Mouse (Mus musculus) spleen, adult 12 weeks (tissue): ENCODE measurements around the gene Rpl7a.
A peak's percentile ranks its signal among the peaks of the same experiment; 100 is the strongest.

ENCODE experiments used
- DNase-seq: peaks from one replicate; pipeline ENCODE4 v3.0.0; 2022; ENCODE audit warnings: low spot score

The Rpl7a gene

GRCm38 (mm10) chr2:26914148-26914941 is 3.8 kb downstream of the Rpl7a start:
- DNase-seq, result no peak

DNA sequence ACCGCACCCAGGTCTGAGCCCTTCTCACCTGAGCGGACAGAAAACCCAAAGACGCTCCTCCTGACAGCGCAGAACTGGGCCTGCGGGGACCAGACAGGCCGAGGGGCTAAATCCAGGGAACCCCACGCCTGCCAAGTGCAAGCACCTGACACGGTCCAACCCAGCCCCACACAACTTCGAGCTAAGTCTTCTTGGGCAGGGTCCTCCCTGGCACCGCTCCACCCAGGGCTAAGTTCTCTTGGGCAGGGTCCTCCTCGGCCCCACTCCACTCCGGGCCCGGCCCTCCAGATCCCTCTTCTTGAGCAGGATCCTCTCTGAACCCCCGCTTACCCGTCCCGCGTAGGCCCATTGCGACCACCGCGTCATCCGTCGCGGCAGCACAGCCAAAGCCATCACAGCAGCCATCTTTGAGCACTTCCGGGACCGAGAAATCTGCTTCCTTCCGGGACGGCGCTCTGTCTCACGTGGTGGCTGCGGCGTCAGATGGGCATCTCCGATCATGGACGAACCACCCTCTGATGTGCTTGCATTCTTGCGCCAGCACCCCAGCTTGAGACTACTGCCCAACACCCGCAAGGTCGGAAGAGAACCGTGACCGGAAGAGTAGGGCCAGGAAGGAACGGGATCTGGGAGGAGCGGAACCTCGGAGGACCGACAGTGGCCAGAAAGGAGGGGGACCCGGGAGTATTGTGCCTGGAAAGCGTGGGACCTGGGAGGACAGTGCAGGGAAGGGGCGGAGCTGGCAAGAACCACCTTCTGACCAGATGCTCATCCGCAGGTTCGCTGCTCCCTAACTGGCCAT is 5.6 kb downstream of the Rpl7a start, which contains the start of the genes Surf2 and Surf1:
Gene Surf2 (plus strand): TSS at position 441 of the 802 bp plus-strand sequence.
Gene Surf1 (minus strand): TSS at position 604 of the 802 bp plus-strand sequence.
- peak; percentile 67 for DNase-seq

DNA sequence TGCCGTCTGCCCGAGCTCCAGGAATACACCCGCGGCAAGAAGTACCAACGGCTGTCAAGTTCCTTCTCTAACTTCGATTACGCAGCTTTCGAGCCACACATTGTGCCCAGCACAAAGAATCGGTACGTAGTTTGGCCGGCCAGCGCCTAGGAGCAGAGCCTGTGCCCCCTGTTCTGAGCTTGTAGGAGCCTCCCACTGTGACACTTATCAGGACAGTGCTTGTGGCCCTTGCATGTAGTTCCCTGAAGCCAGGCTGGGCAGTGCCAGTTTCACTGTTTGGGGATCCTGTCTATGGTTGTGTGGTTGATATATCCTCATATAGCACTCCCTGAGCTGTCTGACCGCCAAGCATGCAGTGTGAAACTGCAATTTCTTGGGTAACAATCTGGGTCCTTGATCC is 6.2 kb downstream of the Rpl7a start:
- no peak for DNase-seq

DNA sequence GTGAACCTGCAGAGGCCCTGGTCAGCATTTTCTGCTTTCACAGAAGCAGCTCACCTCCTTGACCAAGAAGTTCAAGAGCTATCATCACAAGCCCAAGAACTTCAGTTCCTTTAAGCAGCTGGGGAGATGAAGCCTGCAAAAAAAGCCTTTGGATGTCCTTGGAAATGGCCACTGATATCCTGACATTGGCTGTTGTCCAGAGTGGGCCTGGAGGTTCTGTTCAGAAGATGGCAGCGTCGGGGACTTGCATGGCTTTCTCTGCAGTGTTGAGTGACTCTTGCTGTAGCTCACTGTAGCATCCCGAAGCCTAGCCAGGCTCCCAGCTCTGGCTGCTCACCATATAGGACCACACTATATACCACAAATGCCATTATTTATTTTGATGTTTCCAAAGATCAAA is 9.1 kb downstream of the Rpl7a start:
- DNase-seq, result no peak

DNA sequence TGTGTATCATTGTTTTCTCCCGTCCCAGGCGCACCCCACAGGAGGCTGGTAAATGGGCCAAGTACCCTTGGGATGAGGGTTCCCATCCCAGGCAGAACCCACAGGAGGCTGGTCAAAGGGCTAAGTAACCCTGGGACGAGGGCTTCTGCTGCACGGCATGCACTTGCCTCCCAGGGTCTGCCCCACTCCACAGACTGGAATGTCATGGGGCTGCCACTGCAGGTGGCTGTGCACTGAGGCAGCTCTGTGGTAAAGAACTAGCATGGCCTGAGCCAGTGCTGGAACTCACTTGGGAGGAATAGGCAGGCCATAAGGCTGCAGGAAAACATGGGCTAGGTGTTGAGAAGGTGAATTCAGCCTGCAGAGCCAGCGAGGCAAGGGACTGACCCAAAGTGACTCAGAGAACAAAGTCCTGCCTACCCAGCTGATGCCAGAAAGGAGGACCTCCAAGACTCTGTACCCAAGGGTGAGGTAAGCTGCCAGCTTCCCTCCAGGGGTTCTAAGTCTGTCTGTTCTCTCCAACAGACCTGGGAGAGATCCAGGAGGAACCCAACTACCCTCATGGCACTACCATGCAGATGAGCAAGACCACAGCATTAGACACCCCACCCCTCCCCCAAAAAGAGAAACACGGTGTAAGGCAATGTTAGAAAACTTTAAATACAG is 9.8 kb downstream of the Rpl7a start:
- DNase-seq, result no peak

DNA sequence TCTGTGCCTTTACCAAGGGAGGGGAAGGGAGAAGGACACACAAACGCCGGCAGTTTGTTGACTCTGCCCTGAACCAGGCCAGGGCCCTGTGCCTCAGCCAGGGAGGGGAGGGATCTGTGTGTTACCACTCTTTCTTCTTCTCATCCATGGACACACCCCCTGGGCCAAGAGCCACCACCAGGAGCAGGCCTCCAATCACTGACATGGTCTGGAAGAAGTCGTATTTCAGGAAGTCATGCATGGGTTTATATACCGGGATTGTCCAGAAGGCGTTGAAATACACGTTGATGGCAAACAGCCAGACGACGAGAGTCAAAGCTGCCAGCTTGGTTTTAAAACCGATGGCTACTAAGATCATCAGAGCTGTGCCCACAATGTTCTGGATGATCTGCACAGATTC is 11.2 kb downstream of the Rpl7a start:
- DNase-seq, result no peak

GRCm38 (mm10) chr2:26927745-26928476 is 17.3 kb downstream of the Rpl7a start:
- DNase-seq, result no peak

DNA sequence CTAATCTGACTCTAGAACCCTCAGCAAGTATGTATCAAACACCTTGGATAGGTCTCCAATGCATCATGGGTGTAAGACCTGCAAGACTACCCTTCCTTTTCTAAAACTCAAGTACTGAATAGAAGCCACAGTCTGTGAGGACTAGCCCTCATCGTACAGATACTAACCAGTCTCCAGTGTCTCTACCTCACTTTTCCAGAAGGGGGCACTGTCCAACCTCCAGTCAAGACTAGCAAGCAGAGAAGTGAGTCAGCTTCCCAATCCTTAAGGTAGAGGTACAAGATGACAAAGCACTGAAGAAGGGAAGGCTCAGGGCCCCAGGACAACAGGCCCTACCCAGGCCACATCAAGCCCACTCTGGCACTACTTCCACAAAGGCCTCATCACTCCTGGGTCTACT is 19.8 kb downstream of the Rpl7a start:
- DNase-seq, result peak; percentile 51

- DNase-seq, result no peak
These were observed 22.1 kb downstream of the Rpl7a start for GRCm38 (mm10) chr2:26932473-26933303.

DNA sequence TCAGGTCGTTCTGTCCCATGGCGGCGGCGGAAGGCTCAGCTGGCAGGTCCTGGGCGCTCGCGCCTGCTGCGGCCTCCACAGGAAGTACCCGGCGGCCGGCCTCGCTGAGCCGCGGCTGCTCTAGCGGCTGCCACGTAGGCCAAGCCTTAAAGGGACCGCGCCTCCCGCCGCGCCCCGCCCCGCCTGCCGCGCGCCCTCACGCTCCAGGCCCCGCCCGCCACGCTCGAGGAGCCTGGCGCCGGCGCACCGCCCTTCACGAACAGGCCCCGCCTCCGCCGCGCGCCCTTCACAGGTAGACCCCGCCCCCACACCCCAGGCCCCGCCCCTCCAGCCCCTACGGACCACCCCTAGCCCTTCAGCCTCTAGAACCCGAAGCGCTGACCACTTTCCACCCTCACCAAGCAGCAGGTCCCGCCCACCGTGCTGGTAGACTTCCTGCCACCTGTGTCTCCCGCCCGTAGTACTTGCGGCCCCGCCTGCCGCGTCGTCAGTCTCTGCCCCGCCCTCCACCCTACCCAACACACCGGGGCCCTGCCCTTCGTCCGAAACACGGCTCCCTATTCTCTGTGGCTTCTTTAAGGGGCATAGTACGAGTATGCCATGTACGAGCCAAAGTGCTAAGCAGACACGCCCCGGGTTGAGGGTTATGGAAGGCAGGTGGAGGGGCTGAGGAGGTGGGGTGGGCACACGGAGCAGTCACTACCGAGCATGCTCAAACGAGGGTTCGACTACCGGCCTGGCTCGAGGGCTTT is 22.9 kb downstream of the Rpl7a start, which contains the start of the genes Surf4 and Stkld1:
Gene Surf4 (minus strand): TSS at position 625 of the 752 bp plus-strand sequence.
Gene Stkld1 (plus strand): TSS at position 744 of the 752 bp plus-strand sequence.
- DNase-seq, result peak; percentile 86

DNA sequence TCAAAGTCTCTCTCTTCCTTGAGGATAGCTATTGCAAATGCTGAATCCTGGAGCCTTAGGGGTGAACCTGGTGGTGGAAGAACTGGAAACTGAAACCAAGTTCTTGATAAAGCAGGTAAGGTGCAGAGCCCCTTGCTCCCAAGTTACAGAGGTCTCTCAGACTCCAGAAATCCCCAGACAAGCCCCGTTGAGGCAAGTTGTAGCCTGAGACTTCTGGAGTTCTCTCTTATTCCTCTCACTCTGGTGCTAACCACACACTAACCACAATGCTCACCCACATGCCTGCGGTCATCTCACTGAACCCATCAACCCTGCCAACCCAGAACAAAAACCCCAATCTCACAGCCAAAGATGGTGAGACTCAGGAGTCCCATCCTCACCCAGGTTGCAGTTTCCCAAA is 24.7 kb downstream of the Rpl7a start:
- DNase-seq, result no peak

- DNase-seq, result no peak
These were observed 25.9 kb downstream of the Rpl7a start for GRCm38 (mm10) chr2:26936425-26936824.

- no peak for DNase-seq
These were observed 31.0 kb downstream of the Rpl7a start for GRCm38 (mm10) chr2:26941539-26941938.

DNA sequence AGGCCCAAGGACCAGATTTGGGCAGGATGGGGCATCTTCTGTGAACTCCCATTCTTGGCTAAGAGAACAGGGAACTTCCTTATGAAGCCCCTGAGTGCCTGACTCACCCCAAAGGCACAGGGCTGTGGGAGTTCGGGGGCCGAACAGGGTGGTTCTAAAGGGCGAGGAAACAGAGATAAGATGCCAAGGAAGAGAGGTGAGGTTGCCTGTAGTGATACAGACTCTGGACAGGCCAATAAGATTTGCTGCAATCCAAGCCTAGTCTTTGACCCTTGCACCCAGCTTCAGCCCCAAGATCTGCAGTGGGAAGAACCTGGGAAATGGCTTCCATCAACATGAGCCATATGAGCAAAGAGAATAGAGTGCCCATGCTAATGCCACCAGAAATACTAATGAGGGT is 32.7 kb downstream of the Rpl7a start:
- no peak for DNase-seq

DNA sequence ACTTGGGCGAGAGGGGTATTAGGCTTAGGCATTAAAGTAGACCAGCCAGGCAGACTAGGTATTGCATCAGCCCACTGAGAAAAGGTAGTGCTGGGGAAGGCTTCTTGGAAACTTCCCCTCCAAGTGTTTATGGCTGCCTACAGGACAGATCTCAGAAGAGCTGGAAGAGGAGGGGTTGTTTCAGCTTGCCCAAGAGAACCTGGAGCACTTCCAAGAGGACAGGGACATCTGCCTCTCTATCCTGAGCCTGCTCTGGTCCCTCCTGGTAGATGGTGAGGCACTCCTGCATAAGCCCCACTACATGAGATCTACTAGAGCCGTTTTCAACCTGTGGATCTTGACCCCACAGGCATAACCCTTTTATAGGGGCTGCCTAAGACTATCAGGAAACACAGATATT is 39.8 kb downstream of the Rpl7a start:
- DNase-seq, result no peak

GRCm38 (mm10) chr2:26951346-26951905 is 40.9 kb downstream of the Rpl7a start:
- DNase-seq, result no peak

DNA sequence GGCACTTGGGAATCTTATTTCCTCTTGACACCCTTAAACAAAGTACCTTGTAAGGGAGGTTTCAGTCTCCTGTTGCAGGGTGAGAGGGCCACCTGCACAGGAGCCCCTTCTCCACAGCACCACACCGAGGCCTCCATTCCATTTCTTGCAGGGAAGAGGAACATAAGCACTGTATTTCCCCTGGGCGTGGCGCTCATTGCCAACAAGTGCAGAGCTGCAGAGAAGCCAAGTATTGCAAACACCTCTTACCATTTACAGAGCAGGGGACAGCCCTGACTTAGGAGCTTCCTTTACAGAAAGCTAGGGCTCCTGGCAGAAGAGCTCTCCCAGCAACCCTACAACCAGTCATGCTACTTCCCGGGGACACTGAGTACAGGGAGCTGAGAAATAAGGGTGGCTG is 41.6 kb downstream of the Rpl7a start:
- DNase-seq, result no peak

GRCm38 (mm10) chr2:26952866-26953265 is 42.3 kb downstream of the Rpl7a start:
- no peak for DNase-seq

DNA sequence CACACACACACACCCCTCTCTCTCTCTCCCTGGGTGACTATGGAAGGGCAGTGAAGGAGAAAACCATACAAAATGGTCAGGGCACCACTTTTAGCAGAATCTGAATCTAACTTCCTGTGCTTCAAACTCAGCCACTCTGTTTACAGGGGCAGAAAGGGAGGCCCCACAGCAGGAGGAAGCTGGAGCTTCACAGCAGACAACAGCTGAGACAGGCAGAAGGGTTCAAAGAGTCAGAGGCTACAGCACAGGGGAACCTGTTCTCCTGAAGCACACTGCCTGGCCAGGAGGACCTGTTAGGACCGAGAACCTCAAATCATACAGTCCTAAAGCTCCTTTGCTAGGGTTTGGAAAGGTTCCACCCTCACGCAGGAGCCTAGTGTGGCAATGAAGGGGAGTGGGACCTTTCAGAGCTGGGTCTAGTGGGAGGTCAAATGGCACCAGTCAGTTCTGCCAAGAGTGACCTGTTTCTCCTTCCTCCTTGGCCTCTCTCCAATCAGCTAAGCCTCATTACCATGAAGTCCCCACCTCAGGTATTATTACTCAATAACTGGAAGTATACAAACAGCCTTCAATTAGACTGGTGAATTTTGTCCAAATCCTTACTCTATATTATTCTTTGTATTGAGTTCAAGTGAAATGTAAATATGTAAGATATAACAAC is 44.3 kb downstream of the Rpl7a start:
- no peak for DNase-seq
